Mouse (Mus musculus) skeletal muscle tissue, postnatal 0 days (tissue): Measurements from ENCODE around the gene 9530077C05Rik. TPM values are rescaled to one million over a fixed set of nuclear protein-coding genes. Genes with fewer than 3 reads are reported as not detected.

ENCODE experiments used
- polyA plus RNA-seq: library from polyadenylated mRNA; unstranded; fragments of >200 nt; fragmentation: Nextera tagmentation; extraction: Ambion mirVana; gene quantifications from 2 replicates; pipeline ENCODE4 v1.2.1, GENCODE M21; 2015

9530077C05Rik gene
- polyA plus RNA-seq: 1.2 and 1.6 TPM in 2 replicates

GRCm38 (mm10) chr9:22411002-22411857 lies at the start of gene 9530077C05Rik:
9530077C05Rik (plus strand) TSS chr9:22411513.

GRCm38 (mm10) chr9:22389021-22389476 lies 22.3 kb upstream of the 9530077C05Rik start, which contains the start of gene Anln:
Anln (minus strand) TSS chr9:22389188.

GRCm38 (mm10) chr9:22453990-22454389 lies 42.7 kb downstream of the 9530077C05Rik start, which contains the start of gene Gm17545:
Gm17545 (plus strand) TSS chr9:22454290.

GRCm38 (mm10) chr9:22469643-22470042 lies 58.3 kb downstream of the 9530077C05Rik start, which contains the start of gene Rp9:
Rp9 (minus strand) TSS chr9:22469743.

GRCm38 (mm10) chr9:22475424-22475868 lies 64.1 kb downstream of the 9530077C05Rik start, which contains the start of gene Bbs9:
Bbs9 (plus strand) TSS chr9:22475715.

Other genes starting within 250 kb of the 9530077C05Rik start
- 0.22 TPM in 1 of 2 replicates, not detected in the other for gene Zfp872, start 223.4 kb upstream of the 9530077C05Rik start, polyA plus RNA-seq
- 6.9 and 7.2 TPM in 2 replicates for gene Zfp809, start 185.8 kb upstream of the 9530077C05Rik start, polyA plus RNA-seq
- gene Zfp599, start 151.6 kb upstream of the 9530077C05Rik start, polyA plus RNA-seq: 0.19 and 0.24 TPM in 2 replicates
- 3.2 and 3.8 TPM in 2 replicates for gene Zfp810, start 103.9 kb upstream of the 9530077C05Rik start, polyA plus RNA-seq
- 6.7 and 8.2 TPM in 2 replicates for gene Anln, start 22.3 kb upstream of the 9530077C05Rik start, polyA plus RNA-seq
- gene Gm17545, start 42.8 kb downstream of the 9530077C05Rik start, polyA plus RNA-seq: not detected in 2 replicates
- 50.1 and 50.3 TPM in 2 replicates for gene Rp9, start 58.2 kb downstream of the 9530077C05Rik start, polyA plus RNA-seq
- 4.3 and 5.2 TPM in 2 replicates for gene Bbs9, start 64.2 kb downstream of the 9530077C05Rik start, polyA plus RNA-seq